Mouse (Mus musculus): ENCODE data around the gene Bub1b. TPM values are rescaled to one million over a fixed set of nuclear protein-coding genes. Genes with fewer than 3 reads are reported as not detected.
A peak's percentile ranks its signal among the peaks of the same experiment; 100 is the strongest.

Gene Bub1b
- polyA plus RNA-seq, 1 experiment from 2014 or later: 11.4 TPM

DNA sequence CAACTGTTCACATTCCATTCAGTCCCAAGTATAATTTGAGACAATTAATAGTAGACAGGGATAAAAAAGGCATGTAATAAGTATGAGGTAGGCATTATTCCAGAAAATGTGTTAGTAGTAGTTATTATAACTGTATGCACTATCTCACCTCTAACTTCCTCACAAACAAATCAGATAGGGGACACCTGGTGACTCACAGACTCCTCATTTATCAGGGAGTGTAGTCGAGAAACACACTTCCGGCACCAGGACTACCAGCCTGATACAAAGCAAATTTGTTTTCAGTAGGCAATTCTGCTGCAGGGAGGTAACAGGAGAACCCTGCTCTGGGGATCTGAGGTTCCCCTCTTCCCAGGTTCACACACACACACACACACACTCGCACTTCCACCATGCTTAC lies 24.9 kb upstream of the Bub1b start:
- WGBS: 50% methylated on average over 3 of the region's 3 CpGs
- no peak for TF ChIP-seq CTCF (IDR thresholded peaks at IDR 0.05; ENCODE audit: low read depth)
- no peak for TF ChIP-seq EP300 (optimal IDR thresholded peaks at IDR 0.05)

DNA sequence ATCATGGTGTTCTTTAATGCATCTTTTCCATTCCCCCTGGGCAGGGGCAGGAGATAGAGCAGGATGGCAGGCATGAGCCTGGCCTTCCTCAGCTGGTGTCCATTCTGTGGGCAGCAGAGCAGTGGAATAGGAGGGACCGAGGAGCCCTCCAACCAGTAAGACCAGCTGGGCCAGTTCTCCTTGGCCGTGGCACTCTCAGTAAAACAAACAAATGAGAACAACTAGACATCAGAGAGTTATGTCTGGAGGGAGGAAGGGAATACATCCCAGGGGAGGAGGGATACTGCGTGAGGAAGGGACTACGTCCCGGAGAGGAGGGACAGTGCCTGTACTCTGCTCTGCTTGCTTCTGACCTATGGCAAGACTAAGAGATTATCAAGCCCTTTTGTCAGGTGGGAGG lies 12.0 kb upstream of the Bub1b start:
- H3K36me3 ChIP-seq (ENCODE audit: control insufficient read depth, insufficient read depth, low read length): no peaks in the 10 kb centered on the region
- H3K27me3 ChIP-seq (ENCODE audit: control insufficient read depth, insufficient read depth, low read length): no peaks in the 10 kb centered on the region
- H3K27ac ChIP-seq (replicated peaks): no peak overlapping the region
- H3K9me3 ChIP-seq (ENCODE audit: control insufficient read depth, low read length): no peaks in the 10 kb centered on the region
- ATAC-seq (ENCODE audit: low FRiP score, low TSS enrichment) (peak; percentile 72), DNase-seq (ENCODE audit: low spot score) (peak; percentile 79)
- no peaks in the 10 kb centered on the region for H3K4me1 ChIP-seq (replicated peaks; ENCODE audit: control insufficient read depth, insufficient read depth)
- no peak for TF ChIP-seq EP300 (optimal IDR thresholded peaks at IDR 0.05)
- no peak overlapping the region for H3K4me3 ChIP-seq (ENCODE audit: low read depth, low read length)
- WGBS: 31% methylated on average over 5 of the region's 5 CpGs
- H3K9ac ChIP-seq (ENCODE audit: low read length): no peak overlapping the region
- H3K4me2 ChIP-seq (replicated peaks; ENCODE audit: low read depth): 0 out of 2 replicates have a peak overlapping the region, but pooled peaks have one; percentile 5

More for the DNA sequence above, 24.9 kb upstream of the Bub1b start:
- DNase-seq (ENCODE audit: low spot score) (no peak), ATAC-seq (ENCODE audit: low FRiP score, low TSS enrichment) (peak; percentile 56; the same call in 1 of the 2 replicates)
- Histone ChIP-seq H3K9me3 (ENCODE audit: control insufficient read depth, low read length) (no peaks in the 10 kb centered on the region), H3K4me2 (replicated peaks; ENCODE audit: low read depth) (no peak overlapping the region), H3K9ac (ENCODE audit: low read length) (no peak overlapping the region), H3K27ac (replicated peaks) (no peak overlapping the region), H3K4me3 (ENCODE audit: low read depth, low read length) (no peak overlapping the region), H3K4me1 (replicated peaks; ENCODE audit: control insufficient read depth, insufficient read depth) (no peaks in the 10 kb centered on the region), H3K36me3 (ENCODE audit: control insufficient read depth, insufficient read depth, low read length) (no peaks in the 10 kb centered on the region), H3K27me3 (ENCODE audit: control insufficient read depth, insufficient read depth, low read length) (no peaks in the 10 kb centered on the region)

DNA sequence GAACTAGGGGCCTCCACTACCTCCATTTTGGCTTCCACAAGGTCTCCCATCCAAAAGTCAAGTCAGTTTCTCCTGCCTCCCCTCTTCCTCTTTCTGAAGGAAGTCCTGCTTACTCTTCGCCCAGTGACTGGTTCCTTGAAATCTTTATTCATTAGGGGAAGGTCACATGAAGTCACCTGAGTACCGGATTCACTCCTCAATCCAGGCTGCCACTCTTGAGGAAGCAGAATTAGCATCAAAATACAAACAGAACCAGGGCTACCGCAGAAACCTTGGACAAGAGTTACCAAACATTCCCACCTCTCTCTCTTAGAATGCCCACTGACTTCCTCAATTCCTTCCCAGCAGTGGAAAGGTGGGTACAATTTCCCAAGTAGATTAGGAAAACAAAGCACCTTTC lies 10.3 kb upstream of the Bub1b start:
- TF ChIP-seq EP300 (optimal IDR thresholded peaks at IDR 0.05) (no peak), CTCF (IDR thresholded peaks at IDR 0.05; ENCODE audit: low read depth) (no peak)
- no peak for ATAC-seq (ENCODE audit: low FRiP score, low TSS enrichment)
- no peaks in the 10 kb centered on the region for H3K36me3 ChIP-seq (ENCODE audit: control insufficient read depth, insufficient read depth, low read length)
- WGBS: 64% methylated on average over 3 of the region's 3 CpGs
- no peaks in the 10 kb centered on the region for H3K27me3 ChIP-seq (ENCODE audit: control insufficient read depth, insufficient read depth, low read length)
- H3K4me2 ChIP-seq (replicated peaks; ENCODE audit: low read depth): no peak overlapping the region
- no peak overlapping the region for H3K27ac ChIP-seq (replicated peaks)
- no peak for DNase-seq (ENCODE audit: low spot score)
- no peak overlapping the region for H3K4me3 ChIP-seq (ENCODE audit: low read depth, low read length)
- H3K9ac ChIP-seq (ENCODE audit: low read length): no peak overlapping the region
- H3K4me1 ChIP-seq (replicated peaks; ENCODE audit: control insufficient read depth, insufficient read depth): no peaks in the 10 kb centered on the region
- no peaks in the 10 kb centered on the region for H3K9me3 ChIP-seq (ENCODE audit: control insufficient read depth, low read length)

DNA sequence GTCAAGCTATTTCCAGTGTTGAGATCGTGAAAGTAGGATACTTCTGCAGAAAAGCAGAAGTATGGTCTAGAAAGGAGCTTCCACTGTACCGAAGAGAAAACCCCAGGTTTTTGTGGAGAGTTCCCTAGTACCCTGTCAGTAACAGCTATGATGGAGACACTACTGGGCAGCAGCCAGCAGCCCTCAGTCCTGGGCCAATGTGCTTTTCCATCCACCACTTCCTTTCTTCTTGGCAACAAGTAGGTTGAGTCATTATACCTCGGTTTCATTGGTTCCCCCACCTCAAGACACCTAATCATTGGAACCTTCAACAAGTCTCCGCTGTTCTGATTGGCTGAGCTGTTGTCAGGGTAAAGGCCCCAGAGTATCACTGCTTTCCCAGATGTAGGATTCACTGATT lies 6.9 kb upstream of the Bub1b start:
- H3K27ac ChIP-seq (replicated peaks): no peak overlapping the region
- DNase-seq (ENCODE audit: low spot score): no peak
- 88% methylated on average over 4 of the region's 4 CpGs for WGBS
- H3K4me1 ChIP-seq (replicated peaks; ENCODE audit: control insufficient read depth, insufficient read depth): no peaks in the 10 kb centered on the region
- no peak overlapping the region for H3K4me3 ChIP-seq (ENCODE audit: low read depth, low read length)
- H3K36me3 ChIP-seq (ENCODE audit: control insufficient read depth, insufficient read depth, low read length): no peaks in the 10 kb centered on the region
- H3K9me3 ChIP-seq (ENCODE audit: control insufficient read depth, low read length): no peaks in the 10 kb centered on the region
- no peak overlapping the region for H3K9ac ChIP-seq (ENCODE audit: low read length)
- H3K4me2 ChIP-seq (replicated peaks; ENCODE audit: low read depth): no peak overlapping the region
- TF ChIP-seq CTCF (IDR thresholded peaks at IDR 0.05; ENCODE audit: low read depth) (no peak), EP300 (optimal IDR thresholded peaks at IDR 0.05) (no peak)
- ATAC-seq (ENCODE audit: low FRiP score, low TSS enrichment): no peak
- H3K27me3 ChIP-seq (ENCODE audit: control insufficient read depth, insufficient read depth, low read length): no peaks in the 10 kb centered on the region

DNA sequence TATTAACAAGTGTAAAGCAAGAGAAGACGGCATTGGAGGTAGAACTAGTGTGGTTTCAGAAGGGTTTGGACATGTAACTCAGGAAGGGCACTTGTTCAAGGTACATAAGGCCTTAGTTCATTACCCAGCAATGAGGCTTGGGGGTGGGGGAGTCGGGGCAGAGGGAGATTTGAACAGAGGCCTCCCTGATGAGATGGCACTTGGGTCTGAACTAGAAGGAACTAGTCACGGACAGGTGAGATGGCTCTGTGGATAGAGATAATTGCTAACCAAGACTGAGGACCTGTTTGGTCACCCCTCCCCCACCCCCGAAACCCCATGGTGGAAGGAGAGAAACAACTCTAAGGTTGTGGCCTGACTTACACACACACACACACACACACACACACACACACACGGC lies 1.1 kb downstream of the Bub1b start:
- H3K4me1 ChIP-seq (replicated peaks; ENCODE audit: control insufficient read depth, insufficient read depth): no peaks in the 10 kb centered on the region
- TF ChIP-seq EP300 (optimal IDR thresholded peaks at IDR 0.05): no peak
- TF ChIP-seq CTCF (IDR thresholded peaks at IDR 0.05; ENCODE audit: low read depth): no peak
- peak overlapping the region; percentile 68 for H3K4me3 ChIP-seq (ENCODE audit: low read depth, low read length)
- H3K9me3 ChIP-seq (ENCODE audit: control insufficient read depth, low read length): no peaks in the 10 kb centered on the region
- 40% methylated on average over 5 of the region's 5 CpGs for WGBS
- DNase-seq (ENCODE audit: low spot score) (no peak), ATAC-seq (ENCODE audit: low FRiP score, low TSS enrichment) (no peak)
- no peak overlapping the region for H3K27ac ChIP-seq (replicated peaks)
- no peak overlapping the region for H3K9ac ChIP-seq (ENCODE audit: low read length)
- H3K4me2 ChIP-seq (replicated peaks; ENCODE audit: low read depth): peak overlapping the region; percentile 91
- no peaks in the 10 kb centered on the region for H3K27me3 ChIP-seq (ENCODE audit: control insufficient read depth, insufficient read depth, low read length)
- H3K36me3 ChIP-seq (ENCODE audit: control insufficient read depth, insufficient read depth, low read length): no peaks in the 10 kb centered on the region

DNA sequence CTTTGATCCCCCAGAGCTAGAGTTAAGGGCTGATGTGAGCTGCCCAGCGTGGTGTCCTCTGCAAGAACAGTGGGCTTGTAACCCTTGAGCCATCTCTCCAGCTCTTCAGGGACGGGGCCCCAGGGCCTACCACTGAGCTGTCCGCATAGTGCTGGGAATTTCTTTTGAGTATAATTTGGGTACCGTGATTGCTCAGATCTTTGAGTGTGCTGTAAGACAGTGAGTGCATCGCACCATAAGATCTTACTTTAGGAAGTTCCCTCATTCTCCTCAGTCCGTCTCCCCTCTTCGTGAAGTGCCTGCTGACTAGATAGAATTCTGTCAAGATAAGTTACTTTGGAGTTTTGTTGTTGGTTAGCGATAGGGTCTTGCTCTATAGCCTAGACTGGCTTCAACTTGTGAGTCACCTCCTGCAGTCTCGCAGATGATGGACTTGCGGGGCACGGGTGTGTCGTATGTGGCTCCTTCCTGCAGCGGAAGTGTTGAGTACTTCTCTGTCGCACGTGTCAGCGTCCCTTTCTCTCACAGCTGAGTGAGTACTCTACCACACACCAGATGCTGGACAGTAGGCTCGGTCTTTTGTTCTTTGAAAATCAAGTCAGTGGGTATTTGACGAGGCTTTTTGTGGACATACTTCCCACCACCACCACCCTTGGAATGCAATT lies 3.7 kb downstream of the Bub1b start:
- DNase-seq (ENCODE audit: low spot score) (no peak), ATAC-seq (ENCODE audit: low FRiP score, low TSS enrichment) (no peak)
- no peaks in the 10 kb centered on the region for H3K9me3 ChIP-seq (ENCODE audit: control insufficient read depth, low read length)
- no peaks in the 10 kb centered on the region for H3K4me1 ChIP-seq (replicated peaks; ENCODE audit: control insufficient read depth, insufficient read depth)
- H3K9ac ChIP-seq (ENCODE audit: low read length): no peak overlapping the region
- no peaks in the 10 kb centered on the region for H3K27me3 ChIP-seq (ENCODE audit: control insufficient read depth, insufficient read depth, low read length)
- H3K4me2 ChIP-seq (replicated peaks; ENCODE audit: low read depth): no peak overlapping the region
- H3K36me3 ChIP-seq (ENCODE audit: control insufficient read depth, insufficient read depth, low read length): peaks cover 6% of the 10 kb centered on the region; the same call in 1 of the 2 replicates
- TF ChIP-seq CTCF (IDR thresholded peaks at IDR 0.05; ENCODE audit: low read depth) (no peak), EP300 (optimal IDR thresholded peaks at IDR 0.05) (no peak)
- H3K27ac ChIP-seq (replicated peaks): no peak overlapping the region
- 86% methylated on average over 18 of the region's 18 CpGs for WGBS
- no peak overlapping the region for H3K4me3 ChIP-seq (ENCODE audit: low read depth, low read length)

All from stomach, postnatal 0 days (tissue).